Mouse (Mus musculus): Measurements from ENCODE around the gene Adamtsl1.

DNA sequence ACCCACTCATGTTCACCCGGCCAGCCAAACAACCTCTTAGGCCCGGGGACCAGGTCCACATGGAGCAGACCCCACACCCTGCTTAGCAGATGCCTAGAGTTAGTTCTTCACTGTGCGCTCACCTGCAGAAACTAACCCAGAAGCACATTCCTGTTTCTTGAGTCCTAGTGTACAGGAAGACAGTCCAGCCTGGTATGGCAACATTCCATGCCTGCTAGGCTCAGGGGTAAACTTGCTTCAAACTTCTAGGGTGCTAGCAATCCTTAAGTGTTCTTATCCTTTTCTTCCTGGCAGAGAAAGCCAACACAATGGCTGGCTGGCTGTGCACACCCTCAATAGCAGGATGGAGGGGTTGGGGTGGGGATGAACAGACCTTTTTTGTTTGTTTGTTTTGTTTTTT, 897.0 kb downstream of the Adamtsl1 start:
- no peak for TF ChIP-seq CTCF (IDR thresholded peaks at IDR 0.05; ENCODE audit: extremely low read depth, insufficient read depth, insufficient read length, insufficient replicate concordance)
- no peak for TF ChIP-seq POLR2A (IDR thresholded peaks at IDR 0.05; ENCODE audit: low read depth, low read length)

All from spleen, adult 2 months (tissue).